Mouse (Mus musculus): Measurements from ENCODE around the gene Ebf3. TPM values are rescaled to one million over a fixed set of nuclear protein-coding genes. Genes with fewer than 3 reads are reported as not detected.

Ebf3 gene
- polyA plus RNA-seq, 1 experiment: not detected

DNA sequence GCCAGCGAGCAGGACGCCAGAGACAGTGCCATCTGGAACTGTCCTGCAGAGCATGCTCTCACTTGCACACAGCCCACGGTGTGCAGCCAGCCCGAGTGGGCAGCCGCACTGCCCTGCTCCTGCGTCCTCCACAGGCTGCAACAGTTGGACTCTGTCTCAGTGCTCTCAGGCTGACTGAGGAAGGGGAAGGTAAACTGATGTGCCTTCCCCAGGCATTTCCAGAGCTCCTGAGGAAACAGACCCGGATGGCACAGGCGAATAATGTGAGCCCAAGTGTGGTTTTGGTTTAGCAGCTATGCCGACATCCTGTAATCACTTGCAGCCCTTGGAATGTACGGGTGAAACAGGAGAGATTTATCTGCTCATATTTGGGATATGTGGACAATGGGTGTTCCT is 10.5 kb downstream of the Ebf3 start:
- H3K27me3 ChIP-seq (replicated peaks): peaks cover 83% of the 10 kb centered on the region
- no peaks in the 10 kb centered on the region for H3K4me1 ChIP-seq
- no peak overlapping the region for H3K4me3 ChIP-seq (replicated peaks)
- no peaks in the 10 kb centered on the region for H3K9me3 ChIP-seq
- H3K36me3 ChIP-seq (replicated peaks; ENCODE audit: low read length): no peaks in the 10 kb centered on the region
- TF ChIP-seq GATA1 (IDR thresholded peaks at IDR 0.05; ENCODE audit: borderline replicate concordance, low read length): no peak
- no peak for TF ChIP-seq FLI1 (IDR thresholded peaks at IDR 0.05; ENCODE audit: low read length)

DNA sequence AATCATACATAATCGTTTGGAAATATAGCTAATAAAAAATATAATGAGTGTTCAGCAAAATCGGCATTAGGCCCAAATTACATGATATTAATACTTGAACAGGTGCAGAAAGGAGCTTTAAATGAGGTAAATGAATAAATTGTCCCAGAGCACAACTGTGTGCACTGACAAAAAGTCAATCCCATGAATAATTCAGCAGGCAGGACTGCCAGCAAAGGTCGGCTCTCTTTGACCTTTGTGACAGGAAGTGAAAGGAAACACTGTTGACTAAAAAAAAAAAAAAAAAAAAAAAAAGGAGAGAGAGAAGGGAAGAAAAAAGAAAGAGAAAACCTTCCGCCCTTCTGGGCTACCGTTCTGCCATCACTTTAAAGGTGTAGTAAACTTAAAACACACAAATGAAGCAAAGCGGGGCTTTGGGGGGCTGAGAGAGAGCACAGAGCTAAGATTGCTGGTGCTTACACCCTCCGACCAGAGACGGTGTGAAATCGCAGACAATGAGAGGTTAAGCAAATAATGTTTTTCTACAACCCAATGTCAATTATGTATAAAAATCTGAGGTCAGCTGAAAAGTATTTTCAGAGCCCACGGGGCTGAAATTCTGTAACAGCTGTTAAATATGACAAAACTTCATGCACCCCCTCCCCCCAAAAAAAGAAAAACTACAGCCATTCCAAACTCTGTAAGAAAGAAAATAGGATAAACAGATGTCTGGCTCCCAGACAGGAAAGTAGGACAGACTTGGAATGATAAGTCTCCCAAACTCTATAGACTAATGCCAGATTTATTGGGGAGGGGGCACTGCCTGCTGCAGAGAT is 11.1 kb downstream of the Ebf3 start:
- Histone ChIP-seq H3K4me3 (replicated peaks) (no peak overlapping the region), H3K4me1 (no peaks in the 10 kb centered on the region), H3K27me3 (replicated peaks) (peaks cover 80% of the 10 kb centered on the region), H3K36me3 (replicated peaks; ENCODE audit: low read length) (no peaks in the 10 kb centered on the region), H3K9me3 (no peaks in the 10 kb centered on the region)
- TF ChIP-seq GATA1 (IDR thresholded peaks at IDR 0.05; ENCODE audit: borderline replicate concordance, low read length): no peak
- no peak for TF ChIP-seq FLI1 (IDR thresholded peaks at IDR 0.05; ENCODE audit: low read length)

DNA sequence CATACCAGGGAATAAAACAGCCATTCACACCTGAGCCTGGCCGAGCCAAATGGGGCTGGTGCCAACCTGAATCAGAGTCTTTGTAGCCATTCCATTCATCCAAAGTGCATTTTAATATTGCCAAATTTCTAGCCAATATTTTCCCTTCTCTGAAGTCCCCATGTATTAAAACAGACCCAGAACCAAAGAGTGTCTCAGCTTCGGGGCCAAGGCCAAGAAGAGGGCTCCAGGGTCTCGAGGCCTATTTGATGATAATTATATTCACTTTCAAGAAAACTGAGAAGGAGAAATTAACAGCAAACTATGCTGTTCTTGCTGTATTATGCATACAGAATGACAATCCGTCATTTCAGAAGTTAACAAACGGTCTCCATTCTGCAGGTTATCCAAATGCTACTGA is 12.1 kb downstream of the Ebf3 start:
- Histone ChIP-seq H3K9me3 (no peaks in the 10 kb centered on the region), H3K27me3 (replicated peaks) (peaks cover 82% of the 10 kb centered on the region), H3K4me1 (no peaks in the 10 kb centered on the region), H3K36me3 (replicated peaks; ENCODE audit: low read length) (no peaks in the 10 kb centered on the region), H3K4me3 (replicated peaks) (no peak overlapping the region)
- no peak for TF ChIP-seq FLI1 (IDR thresholded peaks at IDR 0.05; ENCODE audit: low read length)
- TF ChIP-seq GATA1 (IDR thresholded peaks at IDR 0.05; ENCODE audit: borderline replicate concordance, low read length): no peak

DNA sequence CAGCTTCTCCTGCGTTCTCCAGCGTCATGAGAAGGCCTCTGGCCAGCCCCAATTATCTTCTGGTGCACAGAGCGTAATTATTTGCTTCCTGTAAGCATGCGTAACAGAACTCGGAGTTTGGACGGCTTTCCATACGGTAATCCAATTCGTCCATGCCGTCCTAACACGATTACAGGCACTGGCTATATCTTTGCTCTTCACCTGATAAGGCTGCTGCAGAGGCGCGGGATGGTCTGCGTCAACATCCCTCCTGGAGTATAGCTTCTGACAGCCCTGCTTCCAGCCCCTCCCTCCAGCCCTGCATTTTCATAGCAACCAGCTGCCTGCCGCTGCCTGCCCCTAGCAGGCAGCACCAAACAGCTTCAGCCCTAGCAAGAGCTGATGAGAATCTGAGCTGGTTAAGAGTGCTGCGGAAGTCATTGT is 12.9 kb downstream of the Ebf3 start:
- Histone ChIP-seq H3K27me3 (replicated peaks) (peaks cover 80% of the 10 kb centered on the region), H3K4me3 (replicated peaks) (no peak overlapping the region), H3K4me1 (no peaks in the 10 kb centered on the region), H3K9me3 (no peaks in the 10 kb centered on the region), H3K36me3 (replicated peaks; ENCODE audit: low read length) (no peaks in the 10 kb centered on the region)
- TF ChIP-seq FLI1 (IDR thresholded peaks at IDR 0.05; ENCODE audit: low read length) (no peak), GATA1 (IDR thresholded peaks at IDR 0.05; ENCODE audit: borderline replicate concordance, low read length) (no peak)

DNA sequence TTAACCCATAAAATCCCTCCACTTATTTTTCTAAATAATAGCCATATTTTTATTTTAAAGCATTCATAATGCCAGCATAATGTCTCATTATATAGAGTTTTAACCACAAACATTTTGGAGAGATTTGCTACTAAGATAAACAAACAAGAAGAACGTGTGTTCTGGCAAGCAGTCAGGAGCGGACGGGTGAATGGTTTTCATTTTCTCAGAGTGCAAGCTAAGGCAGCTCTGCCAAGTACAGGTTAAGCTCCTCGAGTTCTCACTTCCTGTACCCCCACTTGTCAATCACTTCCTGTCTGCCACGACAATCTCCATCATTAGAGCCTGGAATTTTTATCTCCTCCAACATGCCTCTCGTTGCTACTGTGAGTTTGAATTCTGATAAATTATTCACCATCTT is 13.4 kb downstream of the Ebf3 start:
- TF ChIP-seq FLI1 (IDR thresholded peaks at IDR 0.05; ENCODE audit: low read length) (no peak), GATA1 (IDR thresholded peaks at IDR 0.05; ENCODE audit: borderline replicate concordance, low read length) (no peak)
- Histone ChIP-seq H3K9me3 (no peaks in the 10 kb centered on the region), H3K36me3 (replicated peaks; ENCODE audit: low read length) (no peaks in the 10 kb centered on the region), H3K4me3 (replicated peaks) (no peak overlapping the region), H3K27me3 (replicated peaks) (peaks cover 79% of the 10 kb centered on the region), H3K4me1 (no peaks in the 10 kb centered on the region)

DNA sequence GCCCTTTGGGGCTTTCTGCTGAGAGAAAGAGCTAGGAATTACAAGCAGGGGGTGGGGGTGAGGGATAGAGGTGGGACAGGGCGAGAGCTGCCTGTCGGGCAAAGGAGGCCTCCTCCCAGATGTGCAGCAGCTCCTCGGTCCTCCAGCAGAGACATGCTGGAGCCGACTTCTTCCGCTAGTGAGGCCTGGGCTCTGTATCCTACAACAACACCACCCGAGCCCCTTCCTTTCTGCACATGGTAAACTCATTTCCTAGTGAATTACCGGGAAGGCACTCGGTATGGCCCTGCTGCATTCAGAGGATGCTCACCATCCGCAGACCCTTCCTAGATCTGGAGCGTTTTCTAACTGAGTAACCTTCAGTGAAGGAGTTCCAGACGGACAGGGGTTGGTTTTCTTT is 14.1 kb downstream of the Ebf3 start:
- H3K27me3 ChIP-seq (replicated peaks): peaks cover 76% of the 10 kb centered on the region
- H3K4me1 ChIP-seq: no peaks in the 10 kb centered on the region
- H3K36me3 ChIP-seq (replicated peaks; ENCODE audit: low read length): no peaks in the 10 kb centered on the region
- no peak overlapping the region for H3K4me3 ChIP-seq (replicated peaks)
- no peaks in the 10 kb centered on the region for H3K9me3 ChIP-seq
- TF ChIP-seq GATA1 (IDR thresholded peaks at IDR 0.05; ENCODE audit: borderline replicate concordance, low read length) (no peak), FLI1 (IDR thresholded peaks at IDR 0.05; ENCODE audit: low read length) (no peak)

DNA sequence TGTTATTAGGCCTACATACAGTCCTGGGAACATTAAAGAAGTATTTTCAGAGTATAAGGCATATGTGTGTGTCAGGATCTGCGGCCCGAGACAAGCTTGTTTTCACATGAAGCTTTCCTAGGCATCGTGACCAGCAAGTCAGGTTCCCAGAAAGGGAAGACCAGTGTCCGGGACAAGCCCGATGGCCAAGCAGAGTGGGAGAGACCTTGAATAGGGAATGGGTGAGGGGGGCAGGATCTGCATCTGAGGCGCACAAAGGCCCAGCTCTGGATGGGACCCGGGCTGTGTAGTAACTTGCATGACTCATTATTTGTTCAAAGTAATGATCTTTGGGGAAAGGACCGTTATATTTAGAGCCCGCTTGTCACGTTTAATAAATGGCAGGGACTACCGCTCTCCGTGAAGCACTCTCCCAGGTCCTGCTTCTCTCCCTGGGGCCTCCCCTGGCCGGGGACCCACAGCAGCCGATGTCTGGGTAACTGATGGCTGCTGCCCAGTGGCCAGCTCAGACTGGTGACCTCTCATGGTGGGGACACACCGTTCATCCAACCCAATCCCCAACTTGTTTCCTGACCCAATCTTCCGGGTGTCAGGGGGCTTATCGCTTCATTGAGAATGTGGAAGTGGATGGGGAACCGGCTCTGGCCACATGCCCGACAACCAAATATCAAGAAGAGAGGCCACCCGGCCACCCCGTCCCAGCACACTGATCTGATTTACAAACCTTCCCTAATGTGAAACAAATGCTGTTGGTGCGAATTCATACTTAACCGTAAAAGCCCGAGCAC is 16.5 kb downstream of the Ebf3 start:
- Histone ChIP-seq H3K4me3 (replicated peaks) (no peak overlapping the region), H3K4me1 (no peaks in the 10 kb centered on the region), H3K36me3 (replicated peaks; ENCODE audit: low read length) (no peaks in the 10 kb centered on the region), H3K27me3 (replicated peaks) (peaks cover 65% of the 10 kb centered on the region), H3K9me3 (no peaks in the 10 kb centered on the region)
- TF ChIP-seq FLI1 (IDR thresholded peaks at IDR 0.05; ENCODE audit: low read length): no peak
- TF ChIP-seq GATA1 (IDR thresholded peaks at IDR 0.05; ENCODE audit: borderline replicate concordance, low read length): no peak

DNA sequence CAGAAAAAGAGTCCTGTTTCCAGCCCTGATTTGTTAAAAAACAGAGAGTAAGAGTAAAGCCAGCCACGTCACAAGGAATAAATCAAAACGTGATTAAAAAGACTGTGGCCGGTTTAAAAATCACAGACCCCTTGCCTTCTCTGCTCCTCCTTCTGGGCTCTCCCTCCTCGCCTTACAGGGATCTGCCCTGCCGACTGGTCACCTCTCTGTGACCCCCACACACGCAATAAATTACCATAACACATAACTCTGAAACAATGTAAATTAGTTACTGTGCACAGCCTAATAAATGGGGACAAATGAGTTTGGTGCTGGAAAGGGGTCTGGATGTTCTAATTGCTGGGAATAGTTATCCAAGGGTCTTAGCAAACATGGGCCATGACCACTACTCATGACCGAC is 17.1 kb downstream of the Ebf3 start:
- no peaks in the 10 kb centered on the region for H3K36me3 ChIP-seq (replicated peaks; ENCODE audit: low read length)

DNA sequence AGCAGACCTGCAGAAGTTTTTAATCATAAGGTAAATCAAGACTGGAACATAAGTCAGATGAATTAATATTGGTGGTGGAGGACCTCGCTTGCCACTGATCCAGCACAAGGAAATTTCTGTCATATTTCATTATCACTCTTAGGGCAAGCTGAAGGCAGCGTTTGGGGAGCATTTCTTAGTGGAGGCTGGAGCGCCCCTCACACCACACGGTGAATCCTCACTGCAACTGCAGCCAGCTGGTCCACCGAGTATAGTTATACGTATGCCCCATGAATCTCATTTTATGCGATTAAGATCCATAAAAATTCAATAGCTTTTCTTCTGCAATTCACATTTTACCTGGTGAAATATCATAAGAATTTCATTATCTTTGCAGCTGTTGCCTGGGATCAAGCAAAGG is 18.6 kb downstream of the Ebf3 start:
- Histone ChIP-seq H3K9me3 (no peaks in the 10 kb centered on the region), H3K4me3 (replicated peaks) (no peak overlapping the region), H3K4me1 (no peaks in the 10 kb centered on the region), H3K27me3 (replicated peaks) (peaks cover 62% of the 10 kb centered on the region), H3K36me3 (replicated peaks; ENCODE audit: low read length) (no peaks in the 10 kb centered on the region)
- TF ChIP-seq FLI1 (IDR thresholded peaks at IDR 0.05; ENCODE audit: low read length): no peak
- TF ChIP-seq GATA1 (IDR thresholded peaks at IDR 0.05; ENCODE audit: borderline replicate concordance, low read length): no peak

More for the DNA sequence above, 17.1 kb downstream of the Ebf3 start:
- Histone ChIP-seq H3K27me3 (replicated peaks) (peaks cover 68% of the 10 kb centered on the region), H3K9me3 (no peaks in the 10 kb centered on the region), H3K4me3 (replicated peaks) (no peak overlapping the region), H3K4me1 (no peaks in the 10 kb centered on the region)
- TF ChIP-seq GATA1 (IDR thresholded peaks at IDR 0.05; ENCODE audit: borderline replicate concordance, low read length) (no peak), FLI1 (IDR thresholded peaks at IDR 0.05; ENCODE audit: low read length) (no peak)

DNA sequence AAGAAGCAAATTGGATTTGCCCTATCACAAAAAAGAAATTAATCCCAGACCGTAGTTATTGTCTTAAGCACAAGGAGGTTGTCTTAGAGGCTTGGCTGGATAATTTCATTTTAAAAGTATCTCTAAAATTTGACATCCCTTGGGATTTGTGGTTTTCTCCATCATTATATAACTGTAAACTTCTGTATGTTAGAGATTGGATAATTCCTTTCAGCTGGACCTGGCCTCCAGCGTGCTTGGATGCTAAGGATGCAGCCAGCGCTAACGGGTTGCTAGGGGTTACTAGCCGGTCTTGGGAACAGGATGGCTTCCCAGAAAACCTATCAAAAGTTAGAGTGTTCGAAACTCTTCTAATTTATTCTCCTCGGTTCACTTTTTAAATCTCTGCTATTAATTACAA is 19.8 kb downstream of the Ebf3 start:
- TF ChIP-seq GATA1 (IDR thresholded peaks at IDR 0.05; ENCODE audit: borderline replicate concordance, low read length): no peak
- no peak for TF ChIP-seq FLI1 (IDR thresholded peaks at IDR 0.05; ENCODE audit: low read length)
- H3K4me3 ChIP-seq (replicated peaks): no peak overlapping the region
- peaks cover 55% of the 10 kb centered on the region for H3K27me3 ChIP-seq (replicated peaks)
- H3K4me1 ChIP-seq: no peaks in the 10 kb centered on the region
- H3K36me3 ChIP-seq (replicated peaks; ENCODE audit: low read length): no peaks in the 10 kb centered on the region
- no peaks in the 10 kb centered on the region for H3K9me3 ChIP-seq

All from megakaryocyte, embryonic 14.5 days (primary cell).